Mouse (Mus musculus) myocyte (in vitro differentiated cells): ENCODE results near the gene Dgkq.

Experiments used
- CEBPB ChIP-seq: IDR thresholded peaks from 2 replicates; pipeline ENCODE4 v1.6.1; 2011; ENCODE audit warnings: mild to moderate bottlenecking, moderate library complexity; ENCODE audit not compliant: poor library complexity, insufficient read depth, severe bottlenecking
- E2F4 ChIP-seq: IDR thresholded peaks from one replicate; pipeline ENCODE4 v1.6.1; 2011; ENCODE audit warnings: mild to moderate bottlenecking, control low read depth, moderate library complexity; ENCODE audit not compliant: insufficient read depth
- MAX ChIP-seq: IDR thresholded peaks from one replicate; pipeline ENCODE4 v1.6.1; 2011; ENCODE audit warnings: low read depth, mild to moderate bottlenecking, control low read depth
- MYOD1 ChIP-seq, 3 experiments: IDR thresholded peaks; one replicate each; pipeline ENCODE4 v1.6.1; 2011; ENCODE audit warnings: control low read depth in 2 of 3, low read depth in 2 of 3, mild to moderate bottlenecking in 2 of 3, moderate library complexity in 1 of 3; ENCODE audit not compliant: insufficient read length in 2 of 3, control insufficient read depth in 1 of 3
- MYOG ChIP-seq, 3 experiments: IDR thresholded peaks; one replicate each; pipeline ENCODE4 v1.6.1; 2011; ENCODE audit warnings: control low read depth in 2 of 3, low read depth in 2 of 3, mild to moderate bottlenecking in 2 of 3; ENCODE audit not compliant: insufficient read length in 2 of 3, control insufficient read depth in 1 of 3, insufficient read depth in 1 of 3
- POLR2A ChIP-seq: IDR thresholded peaks from one replicate; pipeline ENCODE4 v1.6.1; 2011; ENCODE audit warnings: low read depth, mild to moderate bottlenecking, control low read depth, moderate library complexity; ENCODE audit not compliant: insufficient read length
- POLR2AphosphoS2 ChIP-seq: IDR thresholded peaks from one replicate; pipeline ENCODE4 v1.6.1; 2011; ENCODE audit warnings: low read depth, control low read depth; ENCODE audit not compliant: insufficient read length
- REST ChIP-seq: IDR thresholded peaks from one replicate; pipeline ENCODE4 v1.6.1; 2011; ENCODE audit warnings: mild to moderate bottlenecking, control low read depth, moderate library complexity; ENCODE audit not compliant: insufficient read depth, insufficient read length
- SRF ChIP-seq: IDR thresholded peaks from one replicate; pipeline ENCODE4 v1.6.1; 2011; ENCODE audit warnings: low read depth; ENCODE audit not compliant: control insufficient read depth, insufficient read length
- TCF12 ChIP-seq: IDR thresholded peaks from one replicate; pipeline ENCODE4 v1.6.1; 2011; ENCODE audit warnings: mild to moderate bottlenecking, control low read depth; ENCODE audit not compliant: poor library complexity, insufficient read depth, severe bottlenecking
- TCF3 ChIP-seq: IDR thresholded peaks from one replicate; pipeline ENCODE4 v1.6.1; 2011; ENCODE audit warnings: low read depth, control low read depth; ENCODE audit not compliant: insufficient read length
- USF1 ChIP-seq: IDR thresholded peaks from one replicate; pipeline ENCODE4 v1.6.1; 2011; ENCODE audit warnings: low read depth, mild to moderate bottlenecking, control low read depth, moderate library complexity

DNA sequence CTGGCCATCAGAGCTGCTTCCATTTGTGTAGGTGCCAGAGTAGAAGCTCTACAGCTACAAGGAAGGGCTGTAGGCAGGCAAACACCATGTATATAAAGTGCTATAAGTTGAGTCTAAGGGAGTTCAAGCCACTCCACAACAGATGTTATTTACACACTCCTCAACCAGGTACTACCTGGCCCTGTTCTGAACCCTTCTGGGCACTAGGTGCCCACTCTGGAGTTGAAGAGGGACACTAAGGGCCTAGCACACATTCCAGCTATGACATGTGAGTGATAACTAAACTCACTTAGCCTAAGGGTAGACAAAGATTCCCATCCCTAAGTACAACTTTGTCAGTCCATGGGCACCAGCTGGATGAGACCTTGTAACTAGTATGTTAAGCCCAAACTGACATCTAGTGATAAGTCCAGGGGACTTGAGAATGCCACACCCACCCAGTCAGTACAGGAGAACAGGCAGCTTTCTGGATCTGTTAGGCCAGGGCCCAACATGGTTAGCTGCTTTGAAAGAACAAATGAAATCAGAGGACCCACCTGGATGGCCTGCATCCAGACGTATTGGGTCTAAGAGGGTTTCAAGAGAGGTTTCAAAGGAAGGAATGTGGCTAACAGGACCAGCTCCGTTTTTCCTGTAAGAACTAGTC, 21.5 kb downstream of the Dgkq start:
- TF ChIP-seq MYOD1 (IDR thresholded peaks at IDR 0.05; ENCODE audit: control insufficient read depth in 1 of 3, insufficient read length in 2 of 3, low read depth in 2 of 3), result no peak
- TF ChIP-seq POLR2AphosphoS2, result no peak
- TF ChIP-seq POLR2A, result no peak
- TF ChIP-seq E2F4, result no peak
- no peak for TF ChIP-seq REST
- TF ChIP-seq TCF12, result no peak
- TF ChIP-seq USF1, result no peak
- TF ChIP-seq MAX, result no peak
- TF ChIP-seq CEBPB, result no peak
- no peak for TF ChIP-seq MYOG (IDR thresholded peaks at IDR 0.05; ENCODE audit: control insufficient read depth in 1 of 3, insufficient read depth in 1 of 3, insufficient read length in 2 of 3, low read depth in 2 of 3)
- no peak for TF ChIP-seq SRF
- TF ChIP-seq TCF3, result no peak
